Mouse (Mus musculus): ENCODE measurements around the gene Kifc3. TPM values are rescaled to one million over a fixed set of nuclear protein-coding genes. Genes with fewer than 3 reads are reported as not detected.
"Not testable (repeated sequence)": the region's sequence is repeated elsewhere in the genome, so short reads cannot be mapped to it uniquely, and the experiment has no call there.

Kifc3 gene
- total RNA-seq (2021): 10 to 100 TPM; 55.9 to 58.7 TPM
- long read RNA-seq, experiment 1, transcript Kifc3-201 (20 exons, 3,277 nt): major isoform, 44 of 86 reads
- long read RNA-seq, experiment 1, partial matches to known transcripts: 8 of 86 reads
- long read RNA-seq, experiment 1, other reads (novel, unspliced or antisense): 33 of 86 reads
- long read RNA-seq, experiment 2, transcript Kifc3-201 (20 exons, 3,277 nt): major isoform, 27 of 66 reads
- long read RNA-seq, experiment 2, partial matches to known transcripts: 9 of 66 reads
- long read RNA-seq, experiment 2, other reads (novel, unspliced or antisense): 28 of 66 reads

GRCm38 (mm10) chr8:95202649-95203275, at the start of gene Kifc3:
Gene Kifc3 (minus strand): TSS chr8:95202812.
- DNase-seq (ENCODE audit: low spot score in 2 of 2): no peak

DNA sequence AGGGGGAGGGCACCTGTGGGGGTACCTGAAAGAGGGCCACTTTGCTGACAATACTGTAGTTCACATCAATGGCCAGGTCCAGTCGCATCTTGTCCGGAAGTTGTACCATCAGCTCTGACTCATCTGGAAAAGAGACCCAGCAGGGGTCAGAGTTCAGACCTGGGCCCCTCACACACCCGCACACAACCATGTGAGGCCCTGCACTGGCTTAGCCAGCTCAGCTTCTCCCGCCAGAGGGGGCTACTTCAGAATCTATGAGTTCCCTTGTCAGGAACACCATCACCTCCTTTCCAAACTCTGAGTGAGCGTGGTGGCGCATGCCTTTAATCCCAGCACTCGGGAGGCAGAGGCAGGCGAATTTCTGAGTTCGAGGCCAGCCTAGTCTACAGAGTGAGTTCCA, 49.4 kb upstream of the Kifc3 start:
- no peak for DNase-seq (ENCODE audit: low spot score in 2 of 2)

- no peak for DNase-seq (ENCODE audit: low spot score in 2 of 2)
Observed at GRCm38 (mm10) chr8:95249847-95250246, 47.2 kb upstream of the Kifc3 start.

DNA sequence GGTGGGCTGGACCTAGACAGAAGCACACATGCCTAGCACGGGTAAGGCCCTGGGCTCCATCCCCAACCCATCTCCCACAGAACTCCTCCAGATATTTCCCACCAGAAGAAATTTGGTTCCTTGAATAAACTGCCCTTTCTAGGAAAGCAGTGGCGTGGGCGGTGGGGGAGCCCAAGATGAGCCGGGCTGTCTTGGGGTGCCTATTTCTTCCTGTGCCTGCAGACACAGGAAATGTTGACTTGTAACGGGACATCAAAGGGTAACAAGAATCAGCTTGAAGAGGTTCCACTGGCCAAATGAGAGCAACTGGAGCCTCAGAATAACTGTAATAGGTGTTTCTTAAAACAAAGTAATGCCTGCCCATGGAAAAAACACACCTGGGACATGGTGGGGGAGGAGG, 44.7 kb upstream of the Kifc3 start:
- DNase-seq (ENCODE audit: low spot score in 2 of 2): no peak

- no peak for DNase-seq (ENCODE audit: low spot score in 2 of 2)
Observed at GRCm38 (mm10) chr8:95245180-95245579, 42.6 kb upstream of the Kifc3 start.

DNA sequence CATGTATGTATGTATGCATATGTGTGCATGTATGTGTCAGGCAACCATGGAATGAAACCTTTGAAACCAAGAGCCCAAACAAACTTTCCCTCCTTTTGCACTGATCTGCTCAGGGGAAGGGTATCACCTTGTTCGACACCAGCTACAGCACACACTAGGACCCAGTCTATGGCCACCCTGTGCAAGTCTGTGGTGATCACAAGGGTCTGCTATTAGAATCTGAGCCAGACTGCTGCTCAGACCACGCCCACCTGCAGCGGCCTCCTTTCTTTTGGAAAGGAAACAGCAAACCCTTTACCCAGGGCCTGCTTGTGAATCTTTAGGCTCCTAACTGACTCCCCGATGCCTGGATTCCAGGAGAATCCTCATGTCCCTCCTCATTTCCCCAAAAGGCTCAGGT, 41.2 kb upstream of the Kifc3 start:
- DNase-seq (ENCODE audit: low spot score in 2 of 2): no peak

GRCm38 (mm10) chr8:95242826-95243571, 40.4 kb upstream of the Kifc3 start:
- DNase-seq (ENCODE audit: low spot score in 2 of 2): peak in 1 of 2 experiments; percentile 4

GRCm38 (mm10) chr8:95242099-95242825, 39.6 kb upstream of the Kifc3 start:
- DNase-seq (ENCODE audit: low spot score in 2 of 2): no peak

GRCm38 (mm10) chr8:95235683-95236082, 33.1 kb upstream of the Kifc3 start:
- DNase-seq (ENCODE audit: low spot score in 2 of 2): peak; percentile 71 to 83

DNA sequence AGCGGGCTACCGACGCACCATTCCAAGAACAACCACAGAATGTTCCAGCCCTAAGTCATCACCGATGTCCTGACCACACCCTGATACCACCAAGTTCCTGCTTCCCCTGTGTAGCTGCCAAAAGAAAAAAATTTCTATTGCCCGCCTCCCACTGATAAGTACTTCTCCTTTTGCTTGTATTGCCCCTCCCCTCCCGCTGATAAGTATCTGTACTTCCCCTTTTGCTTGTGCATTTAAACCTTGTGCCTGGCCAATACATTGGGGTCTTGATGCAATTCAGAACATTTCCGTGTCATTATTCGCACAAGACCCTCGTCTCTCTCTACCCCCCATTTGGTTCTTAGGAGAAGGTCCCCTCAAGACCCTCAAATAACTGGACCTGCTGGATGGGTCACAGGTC, 27.5 kb upstream of the Kifc3 start:
- not testable (repeated sequence) for DNase-seq (ENCODE audit: low spot score in 2 of 2)

DNA sequence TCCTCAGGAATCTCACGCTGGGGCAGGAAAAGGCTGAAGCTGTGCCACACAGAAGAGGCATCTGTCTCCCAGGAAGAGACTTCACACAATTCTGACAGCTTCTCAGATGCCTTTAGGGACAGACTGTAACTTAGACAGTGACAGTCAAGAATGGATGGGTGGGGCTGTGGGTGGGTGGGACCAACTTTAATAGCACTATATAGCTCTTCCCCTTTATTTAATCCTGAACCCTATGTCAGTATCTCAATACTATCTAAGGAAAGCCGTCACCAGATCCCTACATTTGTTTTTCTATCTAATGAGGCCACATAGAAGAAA, 24.5 kb upstream of the Kifc3 start:
- no peak for DNase-seq (ENCODE audit: low spot score in 2 of 2)

DNA sequence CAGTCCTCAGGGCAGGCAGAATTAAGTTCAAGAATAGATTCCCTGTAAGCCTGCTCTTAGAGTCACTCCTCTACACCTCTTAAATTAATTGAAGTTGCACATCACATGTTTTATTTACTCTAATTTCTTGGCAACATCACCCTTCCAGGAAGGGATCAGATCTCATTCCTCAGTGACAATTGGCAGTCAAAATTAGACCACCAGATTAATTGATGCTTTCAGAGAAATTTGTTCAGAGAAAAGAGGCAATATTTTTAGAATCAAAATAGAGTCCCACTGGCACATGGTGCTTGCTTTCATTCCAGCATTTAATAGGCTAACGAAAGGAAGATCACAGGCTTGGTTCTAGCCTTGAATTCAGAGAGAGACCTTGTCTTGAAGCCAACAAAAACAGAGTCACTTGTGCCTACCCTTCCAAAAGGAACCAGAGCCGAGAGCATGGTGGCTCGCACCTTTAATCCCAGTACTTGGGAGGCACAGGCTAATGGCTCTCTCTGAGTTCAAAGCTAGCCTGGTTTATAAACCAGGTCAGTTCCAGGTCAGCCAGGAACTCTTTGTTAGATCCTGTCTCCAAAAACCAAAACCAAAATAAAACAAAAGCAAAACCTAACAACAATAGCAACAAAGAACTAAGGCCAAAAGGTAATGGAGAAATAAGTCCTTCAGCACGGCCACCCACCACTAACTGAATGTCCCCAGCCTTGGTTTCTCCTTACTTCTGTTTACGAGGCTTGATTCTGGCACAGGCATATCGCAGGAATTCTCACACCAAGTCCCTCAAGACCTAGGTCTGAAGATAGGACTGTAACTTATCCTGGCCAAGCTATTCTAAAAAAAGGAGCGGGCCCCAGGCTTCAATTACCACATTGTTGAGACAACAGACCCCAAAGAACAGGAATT, 23.9 kb upstream of the Kifc3 start:
- no peak for DNase-seq (ENCODE audit: low spot score in 2 of 2)

- DNase-seq (ENCODE audit: low spot score in 2 of 2): no peak
Observed at GRCm38 (mm10) chr8:95223969-95224368, 21.4 kb upstream of the Kifc3 start.

DNA sequence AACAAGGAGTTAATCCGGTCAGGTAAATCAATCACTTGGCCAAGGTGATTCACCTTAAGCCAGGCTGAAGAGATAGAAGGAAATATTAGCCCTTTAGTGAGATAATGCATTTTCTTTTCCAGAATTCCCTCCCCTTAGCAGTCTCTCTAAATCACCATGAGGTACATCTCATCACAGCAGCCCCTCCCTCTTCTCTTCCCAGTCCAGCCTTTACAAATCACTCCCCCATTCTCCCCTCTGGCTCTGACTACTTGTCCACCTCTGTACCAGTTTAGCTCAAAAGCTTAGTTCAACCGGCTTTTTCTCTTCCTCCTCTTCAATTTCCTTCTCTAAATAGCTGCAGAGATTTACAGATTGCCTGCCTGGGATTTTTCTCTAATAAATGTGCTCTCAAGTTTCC, 18.4 kb upstream of the Kifc3 start:
- DNase-seq (ENCODE audit: low spot score in 2 of 2): no peak

GRCm38 (mm10) chr8:95220571-95220998, 18.0 kb upstream of the Kifc3 start:
- DNase-seq (ENCODE audit: low spot score in 2 of 2): no peak

GRCm38 (mm10) chr8:95219623-95220022, 17.0 kb upstream of the Kifc3 start:
- no peak for DNase-seq (ENCODE audit: low spot score in 2 of 2)

GRCm38 (mm10) chr8:95215709-95216360, 13.2 kb upstream of the Kifc3 start:
- DNase-seq (ENCODE audit: low spot score in 2 of 2): no peak

- peak in 1 of 2 experiments; percentile 6 for DNase-seq (ENCODE audit: low spot score in 2 of 2)
Observed at GRCm38 (mm10) chr8:95209924-95210323, 7.3 kb upstream of the Kifc3 start.

DNA sequence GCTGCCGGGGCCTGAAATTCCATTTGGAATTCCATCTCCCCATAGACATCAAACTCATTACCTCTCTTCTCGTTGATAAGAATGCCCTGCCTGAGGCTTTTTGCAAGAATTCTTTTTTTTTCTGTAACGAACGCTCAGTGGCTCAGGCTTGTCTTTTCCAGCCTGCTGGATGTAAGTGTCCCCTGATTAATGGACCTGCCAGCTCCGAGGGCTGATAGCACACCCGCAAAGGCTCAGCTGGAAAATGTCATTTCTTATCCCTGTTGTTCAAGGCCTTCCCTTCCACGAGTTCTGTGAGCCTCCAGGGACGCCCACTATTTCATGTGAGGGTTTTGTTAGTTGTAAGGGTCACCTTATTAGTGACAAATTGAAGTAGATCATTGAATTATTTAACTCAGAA, 3.3 kb upstream of the Kifc3 start:
- no peak for DNase-seq (ENCODE audit: low spot score in 2 of 2)

DNA sequence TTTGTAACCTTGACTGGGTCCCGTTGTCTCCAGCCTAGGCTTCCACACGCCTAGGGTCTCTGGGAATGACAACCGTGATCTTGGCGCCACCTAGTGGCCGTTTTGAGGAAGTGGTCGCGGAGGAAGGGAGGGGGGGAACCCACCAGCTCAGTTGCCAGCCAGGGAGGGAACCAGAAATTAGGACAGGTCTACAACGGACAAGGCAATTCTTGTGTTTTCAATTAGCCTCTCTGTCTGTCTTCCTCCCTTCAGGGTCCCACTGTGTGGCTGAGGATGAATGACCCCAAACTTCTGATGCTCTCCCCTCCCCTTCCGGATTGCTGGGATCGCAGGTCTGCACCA, 1.4 kb upstream of the Kifc3 start:
- peak; percentile 67 to 83 for DNase-seq (ENCODE audit: low spot score in 2 of 2)
